Mouse (Mus musculus) adrenal gland, postnatal 36 days (tissue): ENCODE results near the gene Rsph10b. TPM values are rescaled to one million over a fixed set of nuclear protein-coding genes. Genes with fewer than 3 reads are reported as not detected.

Source experiments
- DNase-seq, 2 experiments: peaks; one replicate each; pipeline ENCODE4 v3.0.0; 2021; ENCODE audit warnings: mixed read lengths in 1 of 2
- total RNA-seq, 2 experiments: library from RNA; stranded (reverse); gene quantifications; 2 replicates each; pipeline ENCODE4 v1.2.3; 2021

The Rsph10b gene
- total RNA-seq, 2 experiments from 2014 or later = 1.8 to 8.8 TPM

DNA sequence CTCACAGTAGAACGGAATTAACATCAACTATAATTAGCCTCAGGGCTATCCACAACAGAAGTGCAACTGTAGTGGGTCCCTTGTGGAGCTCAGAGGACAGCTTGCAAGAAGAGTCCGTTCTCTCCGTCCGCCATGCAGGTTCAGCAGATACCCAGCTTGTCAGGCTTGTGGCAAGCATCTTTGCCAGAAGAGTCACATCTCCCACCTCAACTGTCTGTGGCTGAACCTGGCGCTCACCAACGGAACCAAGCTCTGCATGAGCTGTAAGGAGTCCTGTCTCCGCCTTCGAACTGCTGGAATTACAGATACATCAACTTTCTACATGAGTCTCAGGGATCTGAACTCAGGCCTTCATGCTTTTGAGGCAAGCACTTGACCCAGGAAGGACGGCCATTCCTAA is 3.3 kb downstream of the Rsph10b start:
- no peak for DNase-seq

DNA sequence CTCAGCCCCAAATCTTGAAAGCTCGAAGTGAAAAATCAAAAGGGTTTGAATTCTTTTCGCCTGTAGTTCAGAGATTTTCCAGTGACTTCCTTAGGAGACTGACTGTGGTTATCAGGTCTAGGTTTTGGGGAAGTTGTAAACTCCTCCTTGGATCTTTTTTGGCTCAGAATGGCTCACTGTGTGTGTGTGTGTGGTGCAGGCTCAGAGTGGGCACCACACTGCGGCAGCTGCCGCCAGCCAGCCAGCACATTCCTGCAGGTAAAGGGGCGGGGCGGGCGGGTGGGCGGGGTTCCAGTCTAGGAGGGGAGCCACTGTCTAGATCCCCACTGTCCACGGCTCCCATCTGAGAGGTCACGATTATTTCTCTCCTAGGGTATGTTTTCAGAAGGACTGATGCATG is 8.8 kb downstream of the Rsph10b start:
- no peak for DNase-seq

DNA sequence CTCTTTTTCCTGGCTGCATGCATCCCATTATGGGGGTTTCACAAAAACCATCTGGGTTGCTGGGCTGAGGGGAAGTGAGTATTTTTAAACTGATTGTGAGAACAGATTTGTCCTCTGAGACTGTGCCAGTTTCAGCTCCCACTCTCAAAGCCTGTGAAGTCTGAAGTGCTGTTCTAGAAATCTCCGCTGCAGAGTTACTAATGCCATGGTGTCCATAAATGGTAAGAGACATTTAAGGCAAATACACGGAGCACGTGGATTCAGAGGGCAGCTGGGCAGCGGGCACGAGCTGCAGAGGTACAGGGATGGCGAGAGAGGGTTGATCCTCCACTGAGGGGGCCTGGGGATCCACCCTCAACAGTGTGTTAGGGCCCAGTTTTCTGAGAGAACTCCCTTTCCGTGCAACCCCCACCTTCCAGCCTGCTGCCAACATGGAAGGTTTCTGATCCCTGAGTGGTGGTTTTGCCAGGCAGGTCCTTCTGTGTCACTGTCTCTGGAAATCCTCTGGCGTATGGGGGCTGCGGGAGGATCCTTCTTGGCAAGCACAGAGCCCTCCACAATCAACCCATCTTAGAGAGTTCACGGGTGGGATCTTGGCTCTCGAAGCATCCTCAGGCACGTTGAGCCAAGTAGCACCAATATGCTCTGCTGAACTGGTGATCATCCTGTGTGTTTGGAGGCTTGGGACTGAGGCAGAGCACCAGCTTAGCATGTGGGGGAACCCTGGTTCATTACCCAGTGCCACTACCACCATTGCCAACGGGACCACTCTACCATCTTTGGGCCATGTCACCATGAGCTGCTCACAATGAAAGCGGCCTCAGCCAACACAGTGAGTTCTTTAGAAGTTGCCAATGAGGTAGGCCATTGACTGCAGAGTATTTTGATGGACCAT is 10.6 kb downstream of the Rsph10b start:
- DNase-seq = no peak

DNA sequence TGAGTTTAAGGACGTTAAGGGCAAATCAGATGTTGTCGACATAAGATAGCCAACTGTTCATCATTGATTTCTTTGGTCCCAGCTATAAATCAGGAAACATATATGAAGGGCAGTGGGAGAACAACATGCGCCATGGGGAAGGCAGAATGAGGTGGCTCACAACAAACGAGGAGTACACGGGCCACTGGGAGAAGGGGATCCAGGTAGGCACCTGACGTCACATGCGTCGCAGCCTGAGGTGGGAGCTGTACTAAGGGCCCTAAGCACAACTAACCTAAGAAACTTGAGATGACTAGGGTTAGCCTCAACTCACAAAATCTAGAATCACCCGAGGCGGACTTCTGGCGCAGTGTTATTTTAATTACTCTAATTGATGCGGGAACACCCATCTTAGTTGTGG is 15.5 kb downstream of the Rsph10b start:
- no peak for DNase-seq

DNA sequence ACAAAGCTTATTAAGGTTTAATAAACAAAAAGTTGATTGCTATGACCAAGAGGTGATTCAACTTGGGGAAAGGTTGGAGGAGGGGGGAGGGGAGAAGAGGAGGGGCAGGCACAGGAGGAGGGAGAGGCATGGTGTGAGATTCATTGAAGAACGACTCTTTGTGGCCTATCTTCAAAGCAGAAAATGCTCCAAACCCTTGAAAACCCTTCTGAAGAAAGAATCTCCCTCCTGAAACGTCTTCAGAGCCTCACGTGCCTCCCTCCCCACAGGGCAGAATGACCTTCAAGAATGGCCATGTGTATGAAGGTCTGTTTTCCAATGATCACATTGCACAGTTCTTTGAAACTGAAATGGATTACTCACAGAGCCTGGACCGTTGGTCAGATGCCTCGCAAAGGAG is 17.2 kb downstream of the Rsph10b start:
- peak; percentile 23 to 35 for DNase-seq

DNA sequence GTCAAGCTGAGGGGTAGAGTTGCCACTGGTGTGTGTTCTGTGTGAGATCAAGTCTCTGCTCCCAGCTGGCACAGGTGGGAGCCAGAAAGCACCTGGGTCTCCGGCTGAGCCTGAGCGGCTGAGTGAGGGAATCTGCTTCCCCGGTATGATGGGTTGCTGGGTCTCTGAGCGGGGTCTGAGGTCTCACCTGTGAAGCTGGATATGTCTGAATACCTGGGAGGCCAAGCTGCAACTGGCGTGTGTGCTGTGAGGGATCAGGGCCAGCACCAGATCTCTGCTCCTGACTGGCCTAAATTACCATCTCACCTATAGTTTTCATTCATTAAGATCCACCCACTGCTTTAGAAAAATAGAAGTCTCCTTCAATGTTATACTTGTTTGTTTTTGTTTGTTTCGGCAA is 24.3 kb downstream of the Rsph10b start:
- no peak for DNase-seq

DNA sequence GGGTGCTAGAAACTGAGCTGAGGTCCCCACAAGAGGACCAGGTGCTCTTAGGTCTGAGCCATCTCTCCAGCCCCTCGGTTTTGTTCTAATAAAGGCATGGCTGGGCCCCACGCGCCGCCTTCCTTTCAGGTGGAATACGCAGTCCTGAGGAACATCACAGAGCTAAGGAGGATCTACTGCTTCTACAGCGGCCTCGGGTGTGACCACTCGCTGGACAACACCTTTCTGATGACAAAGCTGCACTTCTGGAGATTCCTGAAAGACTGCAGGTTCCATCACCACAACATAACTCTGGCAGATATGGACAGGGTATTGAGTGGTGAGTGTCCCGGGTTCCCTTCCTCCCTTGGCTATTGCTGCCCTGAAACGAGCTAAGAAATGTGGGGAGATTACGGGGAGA is 26.7 kb downstream of the Rsph10b start:
- DNase-seq = no peak

DNA sequence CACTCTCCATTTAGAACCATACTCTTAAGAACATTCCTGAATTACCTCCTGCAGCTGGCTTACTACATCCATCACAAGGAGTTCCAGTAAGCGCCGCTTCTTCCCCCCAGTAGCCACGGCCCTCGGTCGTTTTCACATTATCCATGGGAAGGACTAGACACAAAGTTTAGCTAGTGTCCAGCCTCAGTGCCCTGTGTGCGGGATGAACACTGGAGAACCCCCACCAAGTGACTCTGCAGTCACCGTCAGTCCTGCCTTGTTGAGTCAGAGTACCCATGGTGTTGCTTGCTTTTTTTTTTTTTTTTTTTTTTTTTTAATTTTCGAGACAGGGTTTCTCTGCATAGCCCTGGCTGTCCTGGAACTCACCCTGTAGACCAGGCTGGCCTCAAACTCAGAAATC is 28.3 kb downstream of the Rsph10b start:
- no peak for DNase-seq

DNA sequence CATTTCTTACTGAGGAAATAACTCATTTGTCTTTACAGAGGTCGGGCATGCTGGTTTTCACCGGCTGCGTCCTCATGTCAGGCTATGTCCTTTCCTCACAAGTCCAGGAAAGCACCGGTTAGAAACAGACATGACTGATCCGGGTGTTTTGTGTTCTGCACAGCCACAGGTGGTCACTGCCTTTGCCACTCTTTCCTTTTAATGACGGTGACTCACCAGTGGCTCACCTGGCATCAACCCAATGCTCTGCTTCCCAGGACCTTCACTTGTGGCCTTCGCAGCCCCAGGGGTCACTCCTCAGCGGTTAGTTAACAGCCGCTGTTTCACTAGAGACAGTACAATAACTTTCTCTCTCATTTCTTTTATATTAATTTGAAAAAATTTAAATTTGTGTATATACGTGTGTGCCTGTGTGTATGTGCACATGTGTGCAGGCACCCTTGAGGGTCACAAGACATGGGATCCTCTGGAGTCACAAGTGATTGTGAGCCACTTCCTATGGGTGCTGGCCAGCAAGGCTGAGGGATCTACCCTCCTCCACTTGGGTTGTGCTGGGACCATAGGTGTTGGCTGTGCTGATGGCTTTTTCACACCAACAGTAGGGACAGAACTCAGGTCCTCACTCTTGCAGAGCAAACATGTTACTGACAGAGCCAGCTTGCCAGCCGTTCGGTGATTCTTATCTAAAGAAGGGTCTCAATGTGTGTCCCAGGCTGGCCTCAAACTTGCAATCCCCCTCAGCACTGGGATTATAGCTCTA is 32.9 kb downstream of the Rsph10b start:
- DNase-seq = peak; percentile 85 to 88

DNA sequence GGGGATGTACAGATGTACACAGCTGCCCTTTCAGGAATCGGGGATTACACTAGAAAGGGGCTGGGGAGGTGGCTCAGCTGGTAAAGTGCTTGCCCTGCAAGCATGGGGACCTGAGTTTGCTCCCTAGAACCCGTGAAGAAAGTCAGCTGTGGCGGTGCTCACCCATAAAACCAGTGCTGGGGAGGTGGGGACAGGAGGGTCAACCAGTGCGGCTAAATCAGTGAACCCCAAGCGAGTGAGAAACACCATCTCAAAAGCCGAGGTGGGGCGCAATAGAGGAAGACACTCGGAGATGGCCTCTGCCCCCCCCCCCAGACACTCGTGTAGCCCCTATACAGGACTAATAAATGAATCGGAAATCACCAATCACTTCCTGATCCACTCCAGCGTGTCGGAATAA is 33.8 kb downstream of the Rsph10b start:
- DNase-seq = no peak

DNA sequence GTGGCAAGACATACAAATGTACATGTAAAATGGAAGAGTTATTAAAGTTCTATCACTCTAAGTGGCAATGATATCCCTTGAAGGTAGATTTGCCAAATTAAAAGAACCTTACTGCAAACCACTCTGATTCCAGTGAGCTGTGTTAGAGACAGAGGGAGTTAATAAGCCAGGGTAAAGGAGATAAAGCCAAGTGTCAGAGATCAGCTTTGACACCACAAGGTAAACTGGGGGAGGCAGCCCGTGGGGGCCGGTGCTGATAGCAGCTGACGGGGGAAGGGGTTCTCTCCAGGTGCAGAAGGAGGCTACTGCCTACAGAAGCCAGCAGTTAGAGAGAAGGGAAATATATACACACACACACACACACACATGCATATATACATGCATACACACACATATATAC is 39.8 kb downstream of the Rsph10b start:
- no peak for DNase-seq

DNA sequence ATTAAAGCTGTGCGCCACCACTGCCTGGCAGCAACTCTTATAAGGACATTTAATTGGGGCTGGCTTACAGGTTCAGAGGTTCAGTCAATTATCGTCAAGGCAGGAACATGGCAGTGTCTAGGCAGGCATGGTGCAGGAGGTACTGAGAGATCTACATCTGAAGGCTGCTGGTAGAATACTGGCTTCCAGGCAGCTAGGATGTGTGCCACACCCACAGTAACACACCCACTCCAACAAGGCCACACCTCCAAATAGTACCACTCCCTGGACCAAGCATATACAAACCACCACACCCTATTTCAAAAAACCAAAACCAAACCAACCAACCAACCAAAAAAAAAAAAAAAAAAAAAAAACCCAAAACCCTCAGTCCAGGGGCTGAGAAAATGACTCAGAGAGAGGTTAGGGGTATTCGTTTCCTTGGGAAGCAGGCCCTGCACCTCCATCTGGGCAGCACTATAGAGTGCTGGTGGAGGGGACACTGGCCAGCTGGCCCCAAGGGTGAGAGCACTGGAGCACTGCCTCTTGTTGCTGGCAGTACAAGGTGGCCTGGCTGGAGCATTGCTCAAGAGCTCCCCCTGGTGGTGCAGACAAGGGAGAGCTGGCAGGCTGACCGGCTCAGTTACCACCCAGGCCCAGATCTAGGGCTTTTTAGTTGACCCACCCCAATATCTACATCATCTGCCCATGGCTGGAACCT is 42.2 kb downstream of the Rsph10b start:
- DNase-seq = peak; percentile 74 to 83

DNA sequence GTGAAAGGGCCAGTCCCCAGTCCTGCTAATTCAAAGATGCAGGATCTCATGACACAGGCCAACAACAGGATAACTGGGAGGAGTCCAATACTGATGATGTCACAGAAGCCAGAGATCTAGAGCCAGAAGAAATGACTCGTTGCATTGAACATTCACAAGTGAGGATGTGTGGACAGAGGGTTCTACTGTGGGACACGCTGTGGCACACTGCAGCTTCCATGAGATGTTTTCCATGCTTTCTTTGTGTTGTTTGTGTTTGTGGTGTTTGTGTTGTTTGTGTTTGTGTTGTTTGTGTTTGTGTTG is 42.7 kb downstream of the Rsph10b start:
- DNase-seq = no peak

DNA sequence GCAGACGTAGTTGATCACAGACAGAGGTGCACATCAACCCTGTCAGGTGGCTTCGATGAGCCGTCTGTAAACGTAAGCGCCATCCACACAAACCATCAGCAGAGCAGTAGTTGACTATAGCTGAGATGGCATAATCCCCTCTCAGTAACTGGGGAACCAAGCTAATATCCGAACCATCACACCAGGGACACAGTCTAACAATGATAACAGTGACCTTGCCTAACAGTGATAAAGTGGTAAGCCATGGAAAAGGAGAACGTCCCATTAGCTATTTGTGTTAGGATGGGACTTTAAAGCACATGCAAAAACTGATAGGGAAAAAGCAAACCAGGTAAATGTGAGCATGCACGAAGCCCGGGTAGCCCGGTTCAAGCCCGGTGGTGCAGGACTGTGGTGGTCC is 43.4 kb downstream of the Rsph10b start:
- no peak for DNase-seq

DNA sequence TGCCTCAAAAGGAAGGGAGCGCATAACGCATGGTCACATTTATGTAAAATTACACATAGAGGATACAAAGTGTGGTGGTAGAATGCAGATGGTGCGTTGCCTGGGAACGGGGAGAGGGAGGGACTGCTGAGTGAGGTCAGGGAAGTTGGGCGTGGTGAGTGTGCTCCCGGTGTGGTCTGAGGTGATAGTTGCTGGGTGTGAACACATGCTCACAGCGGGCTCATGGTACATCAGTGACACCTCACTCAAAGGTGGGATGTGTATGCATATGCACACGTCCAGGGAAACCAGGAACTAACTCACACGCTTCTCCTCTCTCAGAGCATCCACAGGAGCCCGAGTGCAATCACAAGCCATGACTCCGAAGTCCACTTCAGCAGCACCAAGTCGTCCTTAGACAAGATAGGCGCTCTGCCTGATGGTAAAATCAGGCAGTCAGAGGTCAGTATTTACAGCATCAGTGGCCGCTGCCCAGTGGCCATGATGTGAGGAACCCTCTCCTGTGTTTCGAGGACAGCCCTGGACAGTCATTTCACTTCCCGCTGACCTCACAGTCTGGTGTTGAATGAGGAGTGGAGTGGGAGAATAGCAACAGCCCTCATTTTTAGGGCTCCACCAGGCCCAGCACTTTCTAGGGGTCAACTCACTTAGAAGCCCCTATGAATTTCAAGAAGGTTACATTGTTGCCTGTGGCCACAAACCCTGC is 44.0 kb downstream of the Rsph10b start:
- DNase-seq = no peak

DNA sequence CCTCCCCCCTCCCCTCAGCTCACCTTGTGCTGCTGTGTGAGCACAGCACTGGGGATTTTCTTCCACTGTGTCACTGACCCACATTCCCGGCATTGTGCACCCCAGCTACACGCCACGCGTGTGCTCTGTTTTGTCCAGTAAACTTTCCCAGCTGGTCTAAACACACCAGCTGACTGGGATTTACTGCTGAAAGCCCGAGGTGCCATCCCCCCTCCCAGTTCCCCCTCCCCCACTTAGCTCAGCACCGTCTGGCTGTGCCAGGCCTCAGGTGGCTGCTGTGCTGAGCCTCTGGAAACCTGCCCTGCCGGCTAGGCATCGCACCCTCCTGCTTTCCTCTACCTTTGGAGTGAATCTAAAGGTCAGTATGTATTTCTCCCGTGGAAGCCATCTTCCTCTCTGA is 48.0 kb downstream of the Rsph10b start:
- DNase-seq = no peak

DNA sequence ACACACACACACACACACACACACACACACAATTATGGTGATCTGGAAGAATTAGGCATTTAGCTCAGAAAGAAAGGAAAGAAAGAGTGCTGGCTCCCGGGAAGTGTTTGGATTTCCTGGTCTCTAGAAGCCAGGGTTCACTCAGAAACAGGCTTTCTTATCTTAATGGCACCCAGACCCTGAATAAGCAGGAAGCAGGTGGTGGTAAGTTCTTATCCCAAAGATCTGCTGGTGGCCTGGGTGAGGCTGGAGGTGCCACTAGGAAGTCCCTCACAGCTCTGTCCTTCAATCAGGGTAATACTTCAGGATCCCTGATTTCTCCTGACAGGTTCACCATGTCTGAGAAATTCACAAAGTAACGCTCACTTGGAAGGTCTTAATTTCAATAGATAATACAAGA is 49.5 kb downstream of the Rsph10b start:
- no peak for DNase-seq

DNA sequence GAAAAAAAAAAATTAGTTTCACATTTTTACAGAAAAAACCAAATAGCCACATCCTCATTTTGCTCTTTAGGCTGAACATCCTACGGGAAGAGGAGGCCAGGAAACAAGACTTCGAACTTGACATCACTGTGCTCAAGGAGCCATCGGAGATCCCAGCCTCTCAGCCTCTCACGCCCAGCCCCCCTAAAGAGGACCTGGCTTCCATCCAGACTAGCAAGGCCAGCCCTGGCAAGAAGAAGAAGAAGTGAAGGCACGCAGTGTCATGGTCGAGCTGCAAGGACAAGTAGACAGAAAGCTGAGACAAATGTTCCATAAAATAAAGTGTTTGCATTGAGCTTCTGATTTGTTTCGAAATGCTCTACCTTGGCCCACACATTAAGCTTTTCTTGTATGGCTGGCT is 52.5 kb downstream of the Rsph10b start:
- peak; percentile 79 to 83 for DNase-seq

DNA sequence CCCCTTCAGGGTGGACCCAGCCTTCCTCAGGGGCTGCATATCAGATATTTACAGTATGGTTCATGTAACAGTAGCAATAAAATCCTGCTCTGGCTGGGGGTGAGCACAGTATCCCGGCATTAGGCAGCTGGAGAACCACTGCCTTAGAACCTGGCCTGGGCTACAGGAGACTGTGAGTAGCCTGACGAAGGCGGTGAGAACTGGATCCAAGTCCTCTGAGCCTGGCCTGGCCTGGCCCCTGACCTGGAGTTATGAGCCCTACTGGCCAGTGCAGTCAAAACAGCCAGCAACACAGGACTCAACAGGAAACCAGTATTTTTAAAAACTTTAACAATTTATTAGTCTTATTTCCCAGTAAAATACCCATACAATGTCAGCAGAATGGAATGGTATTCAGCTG is 54.8 kb downstream of the Rsph10b start:
- no peak for DNase-seq

DNA sequence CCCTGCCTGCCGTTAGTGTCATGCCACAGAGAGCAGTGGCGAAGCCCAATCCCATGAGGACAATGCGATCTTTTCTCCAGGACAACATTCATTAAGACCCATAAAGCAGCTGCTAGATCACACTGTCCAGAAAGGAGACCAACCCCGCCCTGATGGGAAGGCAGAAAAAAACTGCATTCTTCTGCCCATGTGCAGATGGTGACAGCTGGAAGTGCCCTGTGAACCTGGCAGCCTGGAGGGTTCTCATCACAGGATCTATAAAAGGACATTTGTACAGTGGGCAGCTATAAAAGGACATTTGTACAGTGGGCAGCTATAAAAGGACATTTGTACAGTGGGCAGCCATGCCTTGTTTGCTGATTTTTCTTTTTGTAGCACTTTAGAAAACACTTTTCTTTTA is 56.2 kb downstream of the Rsph10b start:
- no peak for DNase-seq

DNA sequence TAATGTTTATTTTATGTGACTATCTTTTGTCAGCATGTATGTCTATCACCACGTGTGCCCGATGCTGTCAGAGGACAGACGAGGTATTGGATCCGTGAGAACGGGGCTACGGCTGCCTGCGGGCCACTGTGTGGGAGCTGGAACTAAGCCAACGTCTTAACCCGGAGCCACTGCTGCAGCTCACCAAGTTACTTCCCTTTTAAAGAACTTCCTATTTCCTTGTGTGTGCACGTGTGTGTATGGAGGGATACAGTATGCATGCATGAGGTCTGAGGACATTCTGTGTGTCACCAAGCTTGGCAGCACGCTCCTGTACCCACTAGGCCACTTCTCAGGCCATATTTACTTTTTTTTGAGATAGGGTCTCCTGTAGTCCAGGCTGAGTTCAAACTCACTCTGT is 57.3 kb downstream of the Rsph10b start:
- DNase-seq = no peak

DNA sequence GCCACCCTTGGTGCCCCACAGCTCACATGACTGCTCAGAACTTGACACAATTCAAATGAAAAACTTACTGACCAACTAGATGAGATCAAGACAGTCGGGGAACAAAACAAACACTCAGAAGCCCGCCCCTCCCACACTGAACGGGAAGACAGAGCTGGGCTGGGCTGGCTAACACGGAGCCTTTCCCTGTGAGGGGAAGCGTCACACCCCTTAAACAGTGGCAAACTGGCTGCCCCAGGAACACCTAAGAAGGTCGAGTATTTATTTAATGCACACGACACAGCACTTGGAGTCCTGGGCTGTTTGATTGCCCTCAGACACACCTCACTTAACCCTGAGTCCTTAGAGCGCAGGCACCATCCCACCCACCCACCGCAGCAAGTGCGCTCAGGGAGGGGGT is 59.8 kb downstream of the Rsph10b start:
- DNase-seq = no peak

DNA sequence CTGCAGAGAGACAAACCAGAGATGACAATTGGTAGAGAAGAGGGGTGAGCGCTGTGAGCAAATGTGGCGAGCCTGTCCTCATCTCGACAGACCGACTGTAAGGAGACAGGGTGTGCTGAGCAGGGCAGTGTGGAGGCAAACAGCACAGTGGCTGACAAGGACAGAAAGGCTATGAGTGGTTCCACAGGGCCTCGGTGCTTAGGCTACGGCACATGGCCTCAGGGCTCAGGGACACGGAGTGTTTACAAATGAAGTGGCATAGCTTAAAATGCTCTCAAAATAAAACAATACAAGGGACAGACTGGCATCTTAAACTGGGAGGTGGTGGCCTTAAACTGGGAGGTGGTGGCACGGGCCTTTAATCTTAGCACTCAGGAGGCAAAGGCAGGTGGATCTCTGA is 60.4 kb downstream of the Rsph10b start:
- peak; percentile 45 to 48 for DNase-seq
